Mouse (Mus musculus): ENCODE measurements at regions not wholly inside any gene's neighbourhood (a gene's known extent, or its start where the extent isn't known, plus 50 kb on each side); places are given as distances from the start of the nearest gene placed in this dataset.

DNA sequence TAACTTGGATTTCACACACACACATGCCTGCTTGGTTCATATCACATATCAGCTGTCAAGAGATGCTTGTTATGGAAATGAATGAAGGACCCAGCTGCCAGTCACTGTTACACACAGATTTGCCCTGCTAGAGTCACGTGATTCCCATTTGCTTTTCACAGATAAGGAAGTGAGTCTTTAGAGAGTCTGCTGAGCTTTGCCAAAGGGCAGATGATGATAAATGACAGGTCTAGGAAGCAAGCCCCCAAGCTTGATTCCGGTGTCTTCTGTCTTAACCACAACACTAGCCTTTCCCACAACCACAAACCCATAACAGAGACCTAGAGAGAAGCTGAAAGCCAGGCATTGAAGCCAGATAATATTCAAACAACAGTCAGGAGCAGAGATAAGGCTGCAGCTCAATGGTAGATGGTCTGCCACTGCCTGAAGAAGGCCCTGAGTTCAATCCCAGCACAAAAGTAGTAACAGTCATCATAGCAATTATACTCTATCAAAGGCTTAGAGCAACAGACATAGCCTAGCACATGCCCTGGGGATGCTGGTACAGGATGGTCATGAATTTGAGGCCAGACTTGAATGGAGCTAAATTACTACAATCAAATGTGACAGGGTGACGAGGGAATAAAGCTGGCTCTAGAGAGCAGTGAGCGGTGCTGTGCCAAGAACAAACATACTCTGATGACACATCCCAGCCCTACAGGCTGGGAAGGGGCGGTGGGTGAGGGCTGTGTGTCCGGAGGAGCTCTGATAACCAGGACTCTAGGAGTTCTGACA is 89.0 kb upstream of the H2afz start:
- H3K27ac ChIP-seq, result no peak overlapping the region
- no peak for DNase-seq (ENCODE audit: low spot score in 2 of 2)
- no peak for TF ChIP-seq CTCF (conservative IDR thresholded peaks at IDR 0.05)
- H3K4me3 ChIP-seq, result no peak overlapping the region

DNA sequence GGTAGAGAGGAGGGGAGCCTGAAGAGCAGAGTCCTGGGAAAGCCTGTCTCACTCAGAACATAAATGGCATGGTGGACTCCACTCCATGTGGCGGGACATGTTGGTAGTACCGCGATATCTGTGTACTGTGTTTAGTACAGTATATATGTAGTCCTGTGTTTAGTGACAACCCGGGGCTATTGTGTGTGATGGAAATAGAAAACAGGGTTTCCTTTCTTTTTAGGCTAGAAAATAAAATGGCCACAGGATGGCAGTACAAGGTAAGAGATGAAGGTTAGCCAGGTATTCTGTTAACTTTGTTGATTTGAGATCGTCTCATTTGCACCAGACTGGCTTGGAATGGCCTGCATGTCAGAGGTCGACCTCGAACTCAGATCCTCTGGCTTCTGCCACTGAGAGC is 86.2 kb upstream of the H2afz start:
- peak; percentile 77 for TF ChIP-seq CTCF (conservative IDR thresholded peaks at IDR 0.05)
- Histone ChIP-seq H3K4me3 (no peak overlapping the region), H3K27ac (no peak overlapping the region)
- peak in 1 of 2 experiments; percentile 59 for DNase-seq (ENCODE audit: low spot score in 2 of 2)

DNA sequence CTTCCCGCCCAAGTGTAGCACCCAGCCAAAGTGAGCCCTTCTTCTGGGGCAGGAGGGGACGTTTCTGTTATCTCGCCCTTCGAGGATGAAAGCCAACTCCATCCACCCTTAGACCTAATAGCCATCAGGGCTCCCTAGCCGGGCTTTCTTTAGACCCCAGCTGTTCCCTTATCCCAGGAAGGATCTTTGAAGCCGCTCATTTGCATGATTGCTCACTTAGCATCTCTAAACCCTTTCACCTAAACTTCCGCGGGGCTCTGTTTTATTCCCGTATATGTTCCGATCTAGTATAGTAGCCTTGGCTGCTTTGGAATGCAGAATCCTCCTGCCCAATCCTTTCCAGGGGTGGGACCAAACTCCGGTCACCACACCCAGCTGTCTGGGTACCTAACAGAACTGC is 84.3 kb upstream of the H2afz start:
- no peak for DNase-seq (ENCODE audit: low spot score in 2 of 2)
- H3K27ac ChIP-seq, result no peak overlapping the region
- TF ChIP-seq CTCF (conservative IDR thresholded peaks at IDR 0.05), result no peak
- no peak overlapping the region for H3K4me3 ChIP-seq

DNA sequence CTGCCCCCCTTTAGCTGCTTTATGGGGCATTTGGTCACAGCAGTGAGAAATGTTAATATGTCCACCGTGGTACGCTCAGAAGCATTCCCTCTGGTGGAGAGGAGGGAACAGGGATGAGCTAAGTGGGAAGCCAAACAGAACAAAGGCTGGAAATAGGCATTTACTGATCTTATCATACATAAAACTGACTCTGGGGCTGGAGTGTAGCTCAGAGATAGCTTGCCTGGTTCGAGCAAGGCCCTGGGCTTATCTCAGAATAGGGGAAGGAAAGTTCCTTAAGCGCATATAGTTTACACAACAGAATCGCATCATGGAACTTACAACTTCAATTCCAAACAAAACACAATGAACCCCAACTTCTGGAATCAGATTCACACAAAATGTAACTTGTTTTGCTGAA is 81.5 kb upstream of the H2afz start:
- no peak for DNase-seq (ENCODE audit: low spot score in 2 of 2)
- H3K4me3 ChIP-seq, result no peak overlapping the region
- no peak for TF ChIP-seq CTCF (conservative IDR thresholded peaks at IDR 0.05)
- H3K27ac ChIP-seq, result no peak overlapping the region

DNA sequence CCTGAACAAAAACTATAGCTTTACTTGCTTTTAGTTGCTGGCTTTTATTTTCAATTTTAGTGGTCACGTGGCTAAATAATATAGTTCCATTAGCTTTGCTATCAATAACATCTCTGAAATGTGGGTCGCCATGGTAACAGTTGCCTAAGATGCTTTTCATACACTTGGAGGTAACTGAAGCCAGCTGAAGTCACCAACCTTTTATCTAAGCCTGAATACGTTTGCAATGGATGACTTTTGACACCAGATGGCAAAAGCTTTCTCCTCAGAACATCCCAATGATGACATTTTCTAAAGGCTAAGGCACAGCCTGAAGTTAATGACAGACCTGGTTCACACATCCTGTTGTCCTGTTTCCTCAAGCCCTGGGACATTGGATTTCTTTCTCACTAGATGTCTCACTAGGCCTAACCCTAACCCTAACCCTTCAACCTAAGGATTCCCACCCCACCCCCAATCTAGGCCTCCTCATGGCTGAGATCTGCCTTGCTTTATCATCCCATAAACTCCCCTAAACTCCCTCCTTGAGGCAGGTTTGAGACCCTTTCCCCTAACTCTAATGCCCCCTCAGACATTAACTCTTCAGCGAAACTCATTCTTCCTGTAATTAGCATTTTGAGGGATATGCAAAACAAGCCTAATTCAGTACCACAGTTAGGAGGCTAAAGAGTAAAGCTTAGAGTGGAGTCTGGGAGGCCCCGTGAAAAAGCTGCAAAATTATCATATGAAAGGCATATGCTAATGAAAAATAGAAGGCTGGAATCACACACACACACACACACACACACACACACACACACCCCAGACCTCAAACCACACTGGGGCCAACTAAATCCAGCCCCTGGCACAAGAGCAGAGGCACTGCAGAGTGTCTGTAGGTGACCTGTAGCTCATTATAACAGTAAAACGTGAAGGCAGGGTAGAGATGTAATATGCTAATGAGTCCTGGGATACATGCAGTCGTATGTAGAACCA is 80.1 kb upstream of the H2afz start:
- DNase-seq (ENCODE audit: low spot score in 2 of 2), result no peak
- no peak overlapping the region for H3K27ac ChIP-seq
- peak; percentile 42 for TF ChIP-seq CTCF (conservative IDR thresholded peaks at IDR 0.05)
- H3K4me3 ChIP-seq, result no peak overlapping the region

DNA sequence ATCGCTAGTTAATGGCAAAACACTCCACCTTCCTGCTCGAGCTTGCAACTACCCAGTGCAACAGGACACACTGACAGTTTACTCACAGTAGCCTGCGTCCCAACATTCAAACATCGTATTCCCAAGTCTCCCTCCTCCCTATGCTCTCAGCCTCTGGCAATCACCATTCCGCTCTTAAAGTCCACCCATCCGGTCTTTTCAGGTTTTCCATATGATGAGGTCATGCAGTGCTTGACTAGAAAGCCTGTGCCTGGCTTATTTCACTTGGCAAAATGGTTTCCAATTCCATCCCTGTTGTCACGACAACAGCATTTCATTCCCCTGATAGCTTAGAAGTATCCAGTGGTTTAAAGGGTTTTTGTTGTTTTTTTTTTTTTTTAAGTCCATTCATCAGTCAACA is 79.1 kb upstream of the H2afz start:
- Histone ChIP-seq H3K27ac (no peak overlapping the region), H3K4me3 (no peak overlapping the region)
- DNase-seq (ENCODE audit: low spot score in 2 of 2), result no peak
- no peak for TF ChIP-seq CTCF (conservative IDR thresholded peaks at IDR 0.05)

DNA sequence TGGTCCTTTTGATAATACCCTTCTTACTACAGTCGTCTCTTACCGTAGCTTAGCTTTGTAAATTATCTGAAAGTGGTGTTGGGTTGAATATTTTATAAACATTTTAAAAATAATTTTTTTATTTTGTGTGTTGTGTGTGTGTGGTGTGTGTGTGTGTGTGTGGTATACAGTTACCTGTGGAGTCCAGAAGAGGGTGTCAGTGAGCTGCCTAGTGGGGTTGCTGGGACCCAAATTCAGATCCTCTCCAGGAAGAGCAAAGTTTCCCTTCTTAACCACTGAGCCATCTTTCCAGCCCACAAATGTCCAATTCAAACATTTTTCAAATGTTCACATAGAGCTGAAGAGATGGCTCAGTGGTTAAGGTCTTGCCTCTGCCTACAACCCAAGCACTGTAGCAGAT is 78.4 kb upstream of the H2afz start:
- Histone ChIP-seq H3K27ac (no peak overlapping the region), H3K4me3 (no peak overlapping the region)
- TF ChIP-seq CTCF (conservative IDR thresholded peaks at IDR 0.05), result no peak
- no peak for DNase-seq (ENCODE audit: low spot score in 2 of 2)

DNA sequence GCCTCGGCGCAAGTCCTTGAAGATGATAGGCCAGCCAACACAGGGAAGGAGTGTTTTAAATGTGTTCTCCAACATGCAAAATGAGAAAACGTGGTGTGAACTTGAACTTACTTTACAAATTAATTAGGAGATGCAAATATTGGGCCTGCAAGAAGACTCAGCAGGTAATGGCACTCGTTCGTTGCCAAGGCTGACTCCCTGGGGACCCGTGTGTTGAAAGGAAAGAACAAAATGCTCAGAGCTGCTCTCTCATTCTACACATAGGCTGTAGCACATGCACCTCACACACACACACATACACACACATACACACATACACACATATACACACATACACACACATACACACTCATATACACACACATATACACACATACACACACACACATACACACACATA is 74.6 kb upstream of the H2afz start:
- Histone ChIP-seq H3K27ac (no peak overlapping the region), H3K4me3 (no peak overlapping the region)
- no peak for DNase-seq (ENCODE audit: low spot score in 2 of 2)
- no peak for TF ChIP-seq CTCF (conservative IDR thresholded peaks at IDR 0.05)

DNA sequence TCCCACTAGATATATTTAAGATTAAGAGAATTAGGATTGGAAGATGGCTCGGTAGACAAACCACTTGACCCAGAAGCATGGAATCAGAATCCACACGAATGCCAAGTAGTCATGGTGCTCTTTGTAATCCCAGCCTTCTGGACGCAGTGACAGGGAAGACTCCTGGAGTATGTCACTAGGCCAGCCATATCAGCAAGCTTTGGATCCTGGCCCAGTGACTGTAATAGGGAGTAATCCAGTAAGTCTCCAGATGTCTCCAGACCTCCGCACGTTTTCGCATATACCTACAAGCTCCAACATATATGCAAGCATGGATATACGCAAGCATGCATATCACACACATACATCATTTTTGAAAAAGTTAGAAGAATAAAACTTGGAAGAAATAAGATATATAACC is 73.9 kb upstream of the H2afz start:
- H3K4me3 ChIP-seq, result no peak overlapping the region
- no peak for DNase-seq (ENCODE audit: low spot score in 2 of 2)
- no peak overlapping the region for H3K27ac ChIP-seq
- TF ChIP-seq CTCF (conservative IDR thresholded peaks at IDR 0.05), result no peak

DNA sequence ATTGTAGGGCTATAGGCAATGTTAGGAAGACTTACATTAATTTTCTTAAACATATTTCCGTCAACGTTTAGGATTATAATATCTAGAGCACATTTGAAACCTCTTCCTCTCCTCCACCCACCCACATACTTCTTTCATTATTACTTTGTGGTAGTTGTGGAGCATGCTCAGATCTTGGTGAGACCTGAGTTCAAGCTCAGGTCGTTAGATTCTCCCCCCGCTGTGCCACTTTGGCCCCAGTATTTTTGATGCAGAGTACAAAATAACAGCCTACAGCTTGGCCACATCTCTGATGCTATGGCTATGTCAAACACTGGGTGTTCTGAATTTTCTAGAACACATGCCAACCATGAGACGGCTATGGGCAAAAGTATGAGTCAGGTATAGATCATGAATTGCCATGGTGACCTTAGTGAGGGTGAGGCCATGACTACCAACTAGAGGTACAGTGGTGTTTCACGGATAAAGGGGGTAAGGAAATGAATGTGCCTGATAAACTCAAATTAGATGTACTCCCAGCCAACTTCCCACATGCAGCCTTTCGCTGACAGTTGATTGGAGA is 68.5 kb upstream of the H2afz start:
- no peak overlapping the region for H3K4me3 ChIP-seq
- peak overlapping the region; percentile 63; the same call in 1 of the 2 replicates for H3K27ac ChIP-seq
- no peak for DNase-seq (ENCODE audit: low spot score in 2 of 2)
- TF ChIP-seq CTCF (conservative IDR thresholded peaks at IDR 0.05), result no peak

DNA sequence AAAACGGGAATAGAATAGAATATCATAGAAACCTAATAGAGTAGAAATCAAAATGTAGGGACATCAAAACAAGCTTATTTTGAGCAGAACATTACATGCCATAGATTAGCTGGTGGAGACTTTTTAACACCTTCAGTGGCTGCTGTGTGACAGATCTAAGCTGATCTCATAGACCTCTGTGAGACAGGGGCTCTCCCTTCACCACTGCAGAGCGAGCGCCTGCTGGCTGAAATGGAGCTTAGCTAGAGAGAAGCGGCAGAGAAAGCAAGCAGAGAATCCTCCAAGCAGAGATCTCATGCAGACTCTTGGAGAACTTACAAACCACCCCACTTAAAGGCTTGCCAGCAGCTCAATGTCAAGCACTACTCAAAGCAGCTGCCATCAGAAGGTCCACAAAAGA is 65.5 kb upstream of the H2afz start:
- no peak overlapping the region for H3K4me3 ChIP-seq
- TF ChIP-seq CTCF (conservative IDR thresholded peaks at IDR 0.05), result no peak
- H3K27ac ChIP-seq, result no peak overlapping the region
- DNase-seq (ENCODE audit: low spot score in 2 of 2), result no peak

DNA sequence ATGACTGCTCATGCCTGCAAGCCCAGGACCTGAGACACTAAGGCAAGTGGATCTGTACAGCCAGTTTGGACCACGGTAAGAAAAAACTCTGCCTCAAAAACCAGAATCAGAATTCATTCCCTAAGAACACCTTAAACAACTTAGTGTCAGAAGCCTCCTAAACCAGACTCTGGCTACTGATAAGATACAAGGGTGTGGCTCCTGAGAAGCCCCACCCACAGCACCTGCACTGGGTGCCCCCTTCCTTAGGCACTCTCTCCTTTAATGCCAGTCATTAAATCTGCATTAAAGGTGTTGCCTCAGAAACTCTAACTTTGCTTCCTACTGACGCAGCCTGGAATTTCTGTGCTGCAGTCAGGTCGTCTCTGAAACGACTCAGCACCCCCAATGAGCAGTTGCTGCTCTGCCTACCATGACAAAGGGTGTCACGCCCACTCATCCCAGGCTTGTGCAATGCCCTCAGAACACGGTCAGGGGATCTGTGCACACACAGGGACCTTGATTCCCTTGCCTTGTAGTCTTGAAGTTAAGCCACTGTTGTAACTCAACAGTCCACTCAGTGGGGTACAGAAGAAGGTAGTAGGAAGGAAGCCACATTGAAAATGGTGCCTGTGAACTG is 62.8 kb upstream of the H2afz start:
- no peak for DNase-seq (ENCODE audit: low spot score in 2 of 2)
- no peak overlapping the region for H3K27ac ChIP-seq
- TF ChIP-seq CTCF (conservative IDR thresholded peaks at IDR 0.05), result no peak
- no peak overlapping the region for H3K4me3 ChIP-seq

DNA sequence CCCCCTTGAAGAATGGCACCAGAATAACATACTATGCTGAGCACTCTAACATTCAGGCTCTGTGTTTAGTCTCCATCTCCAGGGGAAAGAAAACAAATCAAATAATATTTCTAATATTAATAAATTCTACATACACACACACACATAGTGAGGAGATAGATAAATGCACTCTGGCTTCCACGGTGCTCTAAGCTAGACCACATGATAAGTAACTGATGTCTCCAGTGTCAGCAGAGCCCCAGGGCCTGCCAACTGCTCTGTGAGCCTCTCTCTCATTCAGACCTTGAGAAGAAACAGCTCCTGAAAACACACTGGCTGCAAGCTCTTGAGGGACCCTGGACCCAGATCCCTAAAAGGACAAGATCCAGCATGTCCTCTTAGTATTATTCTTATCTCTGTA is 56.9 kb upstream of the H2afz start:
- Histone ChIP-seq H3K27ac (no peak overlapping the region), H3K4me3 (no peak overlapping the region)
- no peak for TF ChIP-seq CTCF (conservative IDR thresholded peaks at IDR 0.05)
- DNase-seq (ENCODE audit: low spot score in 2 of 2), result no peak
